Mouse (Mus musculus) regulatory T cell (primary cell): ENCODE data around the gene Ttll1.
"Not testable (repeated sequence)": the region's sequence is repeated elsewhere in the genome, so short reads cannot be mapped to it uniquely, and the experiment has no call there.

Experiments used
- in situ Hi-C: fragments of 300-600 bp; cut with MboI, MseI; formaldehyde crosslinking; loops from one replicate; pipeline ENCODE4 v1.15.1; 2025; ENCODE audit warnings: high pct_unique_total_duplicates

Gene Ttll1

GRCm38 (mm10) chr15:83484311-83484710 is 26.4 kb downstream of the Ttll1 start:
- in situ Hi-C loops: no loop called here

- in situ Hi-C loops: no loop called here
Measured at GRCm38 (mm10) chr15:83483482-83483881, 27.2 kb downstream of the Ttll1 start.

- in situ Hi-C loops: no loop called here
Measured at GRCm38 (mm10) chr15:83482645-83483224, 28.0 kb downstream of the Ttll1 start.

- in situ Hi-C loops: no loop called here
Measured at GRCm38 (mm10) chr15:83481236-83481780, 29.4 kb downstream of the Ttll1 start.

- in situ Hi-C loops: no loop called here
Measured at GRCm38 (mm10) chr15:83479818-83480217, 30.9 kb downstream of the Ttll1 start.

- in situ Hi-C loops: no loop called here
Measured at GRCm38 (mm10) chr15:83478096-83478495, 32.6 kb downstream of the Ttll1 start.

- in situ Hi-C loops: no loop called here
Measured at GRCm38 (mm10) chr15:83476593-83477273, 34.0 kb downstream of the Ttll1 start.

- in situ Hi-C loops: no loop called here
Measured at GRCm38 (mm10) chr15:83474466-83474836, 36.2 kb downstream of the Ttll1 start.

- in situ Hi-C loops: no loop called here
Measured at GRCm38 (mm10) chr15:83473832-83474465, 36.7 kb downstream of the Ttll1 start.

GRCm38 (mm10) chr15:83473251-83473650 is 37.4 kb downstream of the Ttll1 start:
- in situ Hi-C loops: no loop called here

- in situ Hi-C loops: no loop called here
Measured at GRCm38 (mm10) chr15:83471476-83471875, 39.2 kb downstream of the Ttll1 start.

GRCm38 (mm10) chr15:83470443-83470842 is 40.2 kb downstream of the Ttll1 start:
- in situ Hi-C loops: no loop called here

- in situ Hi-C loops: no loop called here
Measured at GRCm38 (mm10) chr15:83469279-83469821, 41.3 kb downstream of the Ttll1 start.

- in situ Hi-C loops: no loop called here
Measured at GRCm38 (mm10) chr15:83467232-83467966, 43.3 kb downstream of the Ttll1 start.

GRCm38 (mm10) chr15:83466331-83466730 is 44.4 kb downstream of the Ttll1 start:
- in situ Hi-C loops: no loop called here

- in situ Hi-C loops: no loop called here
Measured at GRCm38 (mm10) chr15:83464905-83465650, 45.6 kb downstream of the Ttll1 start.

GRCm38 (mm10) chr15:83464083-83464904 is 46.4 kb downstream of the Ttll1 start, which contains the start of gene Pacsin2:
Pacsin2 (minus strand) TSS chr15:83464606.
- in situ Hi-C loops: no loop called here

GRCm38 (mm10) chr15:83463369-83464082 is 47.2 kb downstream of the Ttll1 start:
- in situ Hi-C loops: no loop called here

- in situ Hi-C loops: not testable (repeated sequence)
Measured at GRCm38 (mm10) chr15:83462349-83462748, 48.3 kb downstream of the Ttll1 start.
